Mouse (Mus musculus): ENCODE results near the gene Gpr1. TPM values are rescaled to one million over a fixed set of nuclear protein-coding genes. Genes with fewer than 3 reads are reported as not detected.
A peak's percentile ranks its signal among the peaks of the same experiment; 100 is the strongest.
"Not testable (repeated sequence)": the region's sequence is repeated elsewhere in the genome, so short reads cannot be mapped to it uniquely, and the experiment has no call there.

The Gpr1 gene
- polyA plus RNA-seq, 1 experiment from 2014 or later: 1.1 TPM

DNA sequence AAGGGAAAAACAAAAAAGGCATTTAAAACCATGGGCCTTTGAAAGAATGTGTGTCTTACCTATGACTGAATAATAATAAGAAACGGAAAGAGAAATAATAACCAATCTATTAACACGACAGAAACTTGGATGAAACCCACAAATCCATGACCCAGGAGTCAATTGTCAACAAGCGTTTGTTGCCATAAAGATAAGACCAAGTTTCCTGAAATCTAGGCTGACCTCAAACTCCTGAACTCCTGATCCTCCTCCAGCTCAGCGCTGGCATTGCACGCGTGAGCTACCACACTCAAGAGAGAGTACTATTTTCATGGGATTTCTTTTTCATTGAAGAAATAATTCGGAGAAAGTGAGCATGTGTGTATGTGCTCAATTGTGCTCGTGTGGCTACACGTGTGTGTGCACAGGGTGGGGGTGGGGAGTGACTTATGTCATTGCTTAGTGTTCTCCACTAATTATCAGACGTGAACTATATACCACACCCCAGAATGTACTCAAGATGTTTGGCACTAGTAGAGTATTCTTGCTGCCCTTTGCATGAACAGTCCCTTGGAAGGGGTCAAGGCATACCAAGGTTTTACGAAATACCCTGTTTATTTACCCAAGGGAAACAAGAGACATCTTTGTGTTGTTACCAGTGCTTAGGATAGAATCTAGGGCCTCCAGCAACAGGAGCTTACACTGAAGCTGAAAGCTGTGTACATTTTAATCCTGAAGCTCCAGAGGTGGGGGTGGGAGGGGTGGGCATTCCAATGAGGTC is 21.9 kb downstream of the Gpr1 start:
- H3K27me3 ChIP-seq: no peaks in the 10 kb centered on the region
- 93% methylated on average over 11 of the region's 11 CpGs for WGBS
- H3K36me3 ChIP-seq: no peaks in the 10 kb centered on the region
- H3K27ac ChIP-seq (replicated peaks): no peak overlapping the region
- ATAC-seq (ENCODE audit: low read depth): no peak
- H3K9me3 ChIP-seq: no peaks in the 10 kb centered on the region
- no peak overlapping the region for H3K4me2 ChIP-seq
- H3K4me1 ChIP-seq (replicated peaks): no peaks in the 10 kb centered on the region
- H3K9ac ChIP-seq: no peak overlapping the region
- no peak overlapping the region for H3K4me3 ChIP-seq

DNA sequence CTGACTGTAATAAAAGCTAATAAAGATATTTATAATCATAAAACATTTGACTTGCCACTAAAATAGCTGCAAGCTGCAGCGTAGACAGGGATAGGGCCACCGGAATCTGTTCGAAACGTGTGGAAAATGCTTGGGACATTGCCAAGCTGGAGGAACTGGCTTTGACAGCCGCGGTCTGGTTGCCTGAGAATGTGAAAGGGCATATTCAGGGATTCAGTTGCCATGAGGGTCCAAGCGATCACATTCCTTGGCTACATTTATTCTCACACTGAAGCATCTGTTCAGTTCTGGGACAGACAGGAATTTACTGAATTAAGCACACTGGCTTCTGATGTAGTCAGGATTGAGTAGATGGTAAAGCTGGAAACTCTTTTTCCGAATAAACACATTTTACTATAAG is 23.5 kb downstream of the Gpr1 start:
- H3K9ac ChIP-seq: no peak overlapping the region
- no peaks in the 10 kb centered on the region for H3K27me3 ChIP-seq
- no peaks in the 10 kb centered on the region for H3K36me3 ChIP-seq
- no peaks in the 10 kb centered on the region for H3K9me3 ChIP-seq
- no peak for ATAC-seq (ENCODE audit: low read depth)
- no peak overlapping the region for H3K27ac ChIP-seq (replicated peaks)
- no peak overlapping the region for H3K4me3 ChIP-seq
- no peak overlapping the region for H3K4me2 ChIP-seq
- 56% methylated on average over 8 of the region's 8 CpGs for WGBS
- no peaks in the 10 kb centered on the region for H3K4me1 ChIP-seq (replicated peaks)

DNA sequence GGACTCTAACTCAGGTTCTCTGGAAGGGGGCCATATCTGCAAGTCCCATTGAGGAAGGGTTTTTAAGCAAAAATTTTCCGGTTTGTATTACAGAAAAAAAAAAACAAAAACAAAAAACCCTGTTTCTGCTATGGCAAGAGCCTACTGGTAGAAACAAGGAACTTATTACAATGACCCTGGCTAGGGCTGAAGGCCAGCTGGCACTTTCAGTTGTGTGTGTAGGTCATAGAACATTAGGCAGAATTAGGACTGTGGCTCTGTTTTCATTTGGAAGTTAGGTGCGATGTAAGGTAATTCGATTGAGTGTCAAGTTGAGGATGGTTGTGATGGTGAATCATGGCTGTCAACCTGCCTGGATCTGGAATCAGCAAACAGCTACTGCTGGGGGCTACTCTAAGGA is 25.8 kb downstream of the Gpr1 start:
- H3K4me2 ChIP-seq: no peak overlapping the region
- no peak for ATAC-seq (ENCODE audit: low read depth)
- H3K9ac ChIP-seq: no peak overlapping the region
- H3K36me3 ChIP-seq: no peaks in the 10 kb centered on the region; the same call in 1 of the 2 replicates
- 92% methylated on average over 3 of the region's 3 CpGs for WGBS
- H3K4me1 ChIP-seq (replicated peaks): no peaks in the 10 kb centered on the region
- no peak overlapping the region for H3K4me3 ChIP-seq
- H3K27me3 ChIP-seq: no peaks in the 10 kb centered on the region
- H3K27ac ChIP-seq (replicated peaks): no peak overlapping the region
- H3K9me3 ChIP-seq: no peaks in the 10 kb centered on the region

DNA sequence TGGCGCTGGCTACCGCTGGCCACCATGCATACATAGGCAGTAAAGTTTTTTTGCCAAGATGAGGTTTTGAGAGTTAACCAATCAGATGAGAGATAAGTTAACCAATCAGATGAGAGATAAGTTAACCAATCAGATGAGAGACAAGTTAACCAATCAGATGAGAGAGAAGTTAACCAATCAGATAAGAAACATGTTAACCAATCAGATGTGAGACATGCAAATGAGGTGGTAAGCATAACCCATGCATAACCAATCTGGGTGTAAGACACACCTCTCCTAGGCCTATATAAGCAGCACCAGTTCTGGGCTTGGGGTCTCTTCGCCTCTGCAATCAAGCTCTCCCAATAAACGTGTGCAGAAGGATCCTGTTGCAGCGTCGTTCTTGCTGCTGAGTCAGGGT is 28.9 kb downstream of the Gpr1 start:
- not testable (repeated sequence) for H3K4me1 ChIP-seq (replicated peaks); H3K27ac ChIP-seq (replicated peaks); H3K9me3 ChIP-seq; H3K4me2 ChIP-seq; H3K4me3 ChIP-seq; H3K9ac ChIP-seq; H3K27me3 ChIP-seq; H3K36me3 ChIP-seq; ATAC-seq (ENCODE audit: low read depth)
- WGBS: 94% methylated on average over 6 of the region's 6 CpGs

DNA sequence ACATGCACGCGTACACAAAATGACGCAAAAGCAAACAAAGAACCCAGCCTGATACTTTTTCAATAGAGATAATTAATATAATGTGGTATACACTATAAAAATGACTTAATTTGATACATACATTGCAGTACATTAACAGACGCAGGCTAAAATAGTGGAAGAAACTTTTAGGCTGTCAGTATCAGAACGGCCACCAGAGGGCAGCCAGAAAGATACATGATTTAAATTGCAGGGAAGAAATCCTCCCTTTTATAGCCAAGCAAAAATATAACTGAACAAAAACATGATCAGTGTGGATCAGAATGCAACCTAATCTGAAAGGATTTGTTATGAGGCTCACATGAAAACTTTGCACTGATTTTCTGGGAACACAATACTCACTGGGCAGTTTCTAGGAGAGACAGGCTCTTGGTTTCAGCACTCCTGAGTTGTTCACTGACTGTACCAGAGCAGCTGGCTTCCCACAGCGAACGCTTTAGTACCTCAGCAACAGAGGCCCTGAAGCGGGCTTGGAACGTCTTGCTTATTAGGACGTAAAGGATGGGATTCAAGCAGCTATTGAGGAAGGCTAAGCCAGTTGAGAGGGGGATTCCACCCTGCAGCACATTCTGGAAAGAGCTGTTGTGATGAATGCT is 31.6 kb downstream of the Gpr1 start:
- Histone ChIP-seq H3K9me3 (no peaks in the 10 kb centered on the region), H3K4me1 (replicated peaks) (peaks cover 7% of the 10 kb centered on the region), H3K9ac (no peak overlapping the region), H3K4me2 (no peak overlapping the region), H3K27me3 (no peaks in the 10 kb centered on the region), H3K27ac (replicated peaks) (no peak overlapping the region), H3K36me3 (peaks cover 24% of the 10 kb centered on the region), H3K4me3 (no peak overlapping the region)
- 63% methylated on average over 10 of the region's 10 CpGs for WGBS
- ATAC-seq (ENCODE audit: low read depth): no peak

DNA sequence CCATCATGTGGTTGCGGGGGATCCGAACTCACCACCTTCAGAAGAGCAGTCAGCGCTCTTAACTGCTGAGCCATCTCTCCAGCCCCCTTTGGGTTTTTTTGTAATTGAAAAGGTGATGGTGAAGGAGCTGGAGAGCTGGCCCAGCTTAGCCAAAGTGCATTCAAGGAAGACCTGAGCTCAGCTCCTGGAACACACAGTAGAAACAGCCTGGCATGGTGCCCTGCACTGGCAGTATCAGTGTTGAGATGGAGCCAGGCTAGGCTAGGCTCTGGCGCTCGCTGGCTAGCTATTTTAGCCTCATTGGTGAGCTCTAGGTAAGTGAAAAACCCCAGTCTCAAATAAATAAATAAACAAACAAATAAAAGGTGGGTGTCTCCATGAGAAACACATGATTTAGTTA is 32.1 kb downstream of the Gpr1 start:
- ATAC-seq (ENCODE audit: low read depth): no peak
- Histone ChIP-seq H3K27ac (replicated peaks) (no peak overlapping the region), H3K36me3 (peaks cover 24% of the 10 kb centered on the region), H3K4me3 (no peak overlapping the region), H3K27me3 (no peaks in the 10 kb centered on the region), H3K4me1 (replicated peaks) (peaks cover 12% of the 10 kb centered on the region), H3K9me3 (no peaks in the 10 kb centered on the region), H3K4me2 (no peak overlapping the region), H3K9ac (no peak overlapping the region)
- WGBS: 90% methylated on average over 5 of the region's 5 CpGs

DNA sequence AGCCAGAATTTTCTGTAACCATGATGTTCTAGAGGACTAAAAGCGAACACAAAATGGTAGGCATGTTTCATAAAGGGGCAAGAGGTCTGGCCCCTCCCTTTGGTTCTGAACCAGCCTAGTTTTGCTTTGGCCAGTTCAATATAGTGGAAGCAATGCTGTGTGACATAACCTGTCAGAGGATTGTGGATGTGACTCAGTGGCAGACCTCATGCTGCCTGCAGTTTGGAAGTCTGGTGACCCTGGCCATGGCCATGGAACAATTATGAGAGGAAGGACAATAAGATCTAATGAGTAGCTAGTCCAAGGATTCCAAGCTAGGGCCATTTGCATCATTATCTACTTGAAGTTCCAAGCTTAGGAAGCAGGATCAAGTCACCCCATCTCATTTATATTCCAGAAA is 32.9 kb downstream of the Gpr1 start:
- Histone ChIP-seq H3K4me3 (no peak overlapping the region), H3K27ac (replicated peaks) (no peak overlapping the region; the same call in 1 of the 2 replicates), H3K27me3 (no peaks in the 10 kb centered on the region), H3K4me2 (no peak overlapping the region), H3K9ac (no peak overlapping the region), H3K9me3 (no peaks in the 10 kb centered on the region), H3K4me1 (replicated peaks) (peaks cover 12% of the 10 kb centered on the region), H3K36me3 (peaks cover 24% of the 10 kb centered on the region)
- ATAC-seq (ENCODE audit: low read depth): no peak
- WGBS: 100% methylated on average over 1 of the region's 1 CpGs

DNA sequence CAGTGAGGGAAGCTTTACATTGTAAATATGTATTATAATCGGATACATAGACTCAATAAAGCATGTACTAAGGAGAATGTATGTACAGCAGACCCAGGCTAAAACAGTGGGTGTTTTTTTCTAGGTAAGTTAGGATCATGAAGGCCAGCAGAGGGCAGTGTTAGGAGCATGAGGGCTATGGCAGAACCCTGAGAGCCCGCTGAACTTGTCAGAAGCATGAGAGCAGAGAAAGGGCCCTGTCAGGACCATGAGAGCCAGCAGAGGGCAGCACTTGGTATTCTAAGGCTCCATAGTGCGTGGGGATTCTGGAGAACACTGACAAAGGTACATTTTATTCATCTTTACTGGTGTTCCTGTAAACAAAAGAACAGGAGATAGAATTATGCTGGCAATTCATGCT is 33.3 kb downstream of the Gpr1 start:
- H3K36me3 ChIP-seq: peaks cover 24% of the 10 kb centered on the region
- WGBS: 4% methylated on average over 3 of the region's 3 CpGs
- H3K27me3 ChIP-seq: no peaks in the 10 kb centered on the region
- ATAC-seq (ENCODE audit: low read depth): peak; percentile 83
- H3K9ac ChIP-seq: no peak overlapping the region
- no peaks in the 10 kb centered on the region for H3K9me3 ChIP-seq
- H3K27ac ChIP-seq (replicated peaks): no peak overlapping the region; the same call in 1 of the 2 replicates
- no peak overlapping the region for H3K4me2 ChIP-seq
- H3K4me3 ChIP-seq: no peak overlapping the region
- H3K4me1 ChIP-seq (replicated peaks): peaks cover 12% of the 10 kb centered on the region

DNA sequence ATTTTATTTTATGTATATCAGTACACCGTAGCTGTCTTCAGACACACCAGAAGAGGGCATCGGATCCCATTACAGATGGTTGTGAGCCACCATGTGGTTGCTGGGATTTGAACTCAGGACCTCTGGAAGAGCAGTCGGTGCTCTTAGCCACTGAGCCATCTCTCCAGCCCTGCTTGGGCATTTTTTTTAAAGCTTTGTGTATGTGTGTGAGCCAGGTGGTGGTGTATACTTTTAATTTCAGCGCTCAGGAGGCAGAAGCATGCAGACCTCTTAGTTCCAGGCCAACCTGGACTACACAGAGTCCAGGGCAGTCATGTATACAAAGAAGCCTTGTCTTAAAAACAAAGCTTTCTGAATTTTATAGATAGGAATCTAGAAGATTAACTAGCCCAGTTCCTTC is 33.8 kb downstream of the Gpr1 start:
- not testable (repeated sequence) for H3K4me2 ChIP-seq; H3K9ac ChIP-seq; H3K4me3 ChIP-seq; H3K27ac ChIP-seq (replicated peaks); H3K9me3 ChIP-seq; ATAC-seq (ENCODE audit: low read depth); H3K27me3 ChIP-seq
- 68% methylated on average over 4 of the region's 4 CpGs for WGBS
- peaks cover 15% of the 10 kb centered on the region for H3K4me1 ChIP-seq (replicated peaks)
- peaks cover 24% of the 10 kb centered on the region for H3K36me3 ChIP-seq

DNA sequence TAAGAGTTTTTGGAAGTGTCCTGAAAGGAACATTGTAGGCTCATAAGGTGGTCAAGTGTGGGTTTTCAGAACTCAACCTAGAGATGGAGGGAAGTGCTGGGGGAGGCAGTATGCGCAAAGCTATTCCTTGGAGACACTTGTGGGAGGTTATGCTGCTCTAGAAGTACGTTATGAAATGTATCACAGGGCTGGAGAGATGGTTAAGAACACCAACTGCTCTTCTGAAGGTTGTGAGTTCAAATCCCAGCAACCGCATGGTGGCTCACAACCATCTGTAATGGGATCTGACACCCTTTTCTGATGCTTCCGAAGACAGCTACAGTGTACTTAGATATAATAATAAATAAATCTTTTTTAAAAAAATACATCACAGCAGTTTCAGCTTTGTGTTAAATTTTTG is 34.2 kb downstream of the Gpr1 start:
- no peak overlapping the region for H3K27ac ChIP-seq (replicated peaks)
- H3K27me3 ChIP-seq: no peaks in the 10 kb centered on the region
- H3K36me3 ChIP-seq: peaks cover 24% of the 10 kb centered on the region
- H3K9me3 ChIP-seq: no peaks in the 10 kb centered on the region
- WGBS: 89% methylated on average over 4 of the region's 4 CpGs
- no peak overlapping the region for H3K9ac ChIP-seq
- no peak for ATAC-seq (ENCODE audit: low read depth)
- H3K4me3 ChIP-seq: no peak overlapping the region
- H3K4me1 ChIP-seq (replicated peaks): peaks cover 20% of the 10 kb centered on the region
- H3K4me2 ChIP-seq: no peak overlapping the region

DNA sequence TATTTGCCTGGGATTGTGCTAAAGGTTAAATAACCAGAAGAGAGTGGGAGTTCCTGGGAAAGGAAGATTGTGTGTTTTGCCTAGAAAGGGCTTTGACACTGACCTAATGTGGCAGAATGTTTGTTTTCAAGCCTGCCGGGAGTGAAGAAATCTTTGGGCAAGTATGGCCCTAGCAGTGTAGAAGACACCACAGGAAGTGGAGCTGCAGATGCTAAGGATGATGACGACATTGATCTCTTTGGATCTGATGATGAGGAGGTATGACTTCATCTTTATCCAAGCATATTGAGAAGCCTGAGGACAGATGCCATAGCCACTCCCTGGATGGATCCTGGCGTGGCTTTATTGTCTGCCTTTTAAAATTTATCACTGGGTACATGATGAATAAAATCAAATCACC is 36.0 kb downstream of the Gpr1 start:
- H3K36me3 ChIP-seq: peaks cover 24% of the 10 kb centered on the region
- peak overlapping the region; percentile 64; the same call in 1 of the 2 replicates for H3K4me3 ChIP-seq
- peak overlapping the region; percentile 86 for H3K9ac ChIP-seq
- H3K27ac ChIP-seq (replicated peaks): no peak overlapping the region
- H3K4me2 ChIP-seq: peak overlapping the region; percentile 80
- H3K9me3 ChIP-seq: no peaks in the 10 kb centered on the region
- ATAC-seq (ENCODE audit: low read depth): no peak
- peaks cover 26% of the 10 kb centered on the region for H3K4me1 ChIP-seq (replicated peaks)
- no peaks in the 10 kb centered on the region for H3K27me3 ChIP-seq
- 75% methylated on average over 3 of the region's 3 CpGs for WGBS

DNA sequence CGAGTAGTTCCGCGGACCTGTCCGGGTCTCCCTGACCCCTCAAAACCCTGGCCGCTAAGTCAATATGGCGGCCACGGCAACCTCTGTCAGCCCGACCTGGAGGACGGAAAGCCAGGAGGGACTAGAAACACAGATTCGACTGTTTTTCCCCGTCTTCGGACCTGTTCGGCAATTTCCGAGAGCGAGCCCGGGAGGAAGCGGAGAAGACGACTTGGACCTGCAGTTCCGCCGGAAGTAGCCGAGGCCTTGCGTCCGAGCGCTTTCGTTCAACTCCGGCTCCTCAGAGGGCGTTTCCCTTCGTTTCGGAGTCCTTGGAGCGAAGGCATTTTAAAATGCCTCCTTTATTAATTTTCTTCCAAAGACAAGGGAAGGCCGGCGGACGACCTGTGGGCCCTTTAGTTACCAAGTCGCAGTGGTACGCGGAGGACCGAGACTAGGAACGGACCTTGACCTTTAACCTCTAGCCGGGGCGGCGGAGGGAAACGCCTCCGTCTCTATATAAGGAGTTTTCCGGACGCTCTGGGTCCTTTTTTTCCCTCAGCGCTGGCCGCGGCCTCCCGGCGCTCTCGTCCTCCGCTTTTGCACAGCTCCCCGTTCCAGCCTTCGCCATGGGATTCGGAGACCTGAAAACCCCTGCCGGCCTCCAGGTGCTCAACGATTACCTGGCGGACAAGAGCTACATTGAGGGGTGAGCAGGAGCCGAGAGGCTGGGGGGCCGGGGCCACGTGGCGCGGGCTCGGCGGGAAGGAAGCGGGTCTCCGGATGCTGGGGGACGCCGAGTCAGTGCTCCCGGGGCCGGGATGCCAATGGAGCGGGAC is 37.5 kb downstream of the Gpr1 start, which contains the start of the genes Eef1b2 and Ndufs1:
Gene Eef1b2 (plus strand): TSS at position 222 of the 818 bp plus-strand sequence.
Gene Ndufs1 (minus strand): TSS at position 230 of the 818 bp plus-strand sequence.
- Histone ChIP-seq H3K9ac (peak within 1 kb of the TSS; percentile 86), H3K4me3 (peak within 1 kb of the TSS; percentile 64), H3K9me3 (no peaks in the 10 kb centered on the region), H3K36me3 (peaks cover 27% of the 10 kb centered on the region), H3K4me2 (peak within 1 kb of the TSS; percentile 80), H3K4me1 (replicated peaks) (peaks cover 26% of the 10 kb centered on the region), H3K27ac (replicated peaks) (peak within 1 kb of the TSS; percentile 89), H3K27me3 (no peaks in the 10 kb centered on the region)
- WGBS: under 1% methylated on average over 72 of the region's 72 CpGs
- ATAC-seq (ENCODE audit: low read depth): peak; percentile 92
